Mouse (Mus musculus): ENCODE data around the gene Tbx15.

- TF ChIP-seq POLR2A (IDR thresholded peaks at IDR 0.05; ENCODE audit: control insufficient read depth, low read depth, low read length) (no peak), CTCF (IDR thresholded peaks at IDR 0.05; ENCODE audit: control insufficient read depth, insufficient read depth, insufficient replicate concordance, low read depth, low read length) (no peak)
Measured at GRCm38 (mm10) chr3:99291386-99291785, 51.2 kb downstream of the Tbx15 start.
